Mouse (Mus musculus) 3134 (cell line): Measurements from ENCODE around the gene Ddx21.

ENCODE experiments used
- DNase-seq: peaks from one replicate; pipeline ENCODE4 v3.0.0-alpha.2; 2011; ENCODE audit warnings: low spot score; ENCODE audit not compliant: insufficient read length; ENCODE audit errors: extremely low read depth

Ddx21 gene

GRCm38 (mm10) chr10:62570126-62570871, 31.8 kb downstream of the Ddx21 start:
- no peak for DNase-seq

DNA sequence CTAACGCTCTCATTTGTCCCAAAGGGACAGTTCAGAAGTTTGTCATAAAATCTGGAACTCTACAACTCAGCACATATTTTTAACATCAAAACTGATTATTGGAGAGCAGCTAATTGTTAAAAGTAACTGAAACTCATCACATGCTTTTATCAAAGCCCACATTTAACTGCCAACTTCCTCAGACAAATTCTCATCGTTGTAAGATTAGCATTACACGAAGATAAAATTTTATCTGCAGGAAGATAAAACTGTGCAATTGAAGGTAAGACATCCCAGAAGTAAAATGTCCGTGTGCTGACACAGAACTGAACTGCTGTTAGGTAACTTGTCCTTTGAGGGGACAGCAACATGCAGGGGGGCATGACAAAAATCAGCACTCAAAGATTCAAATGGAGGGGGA, 33.2 kb downstream of the Ddx21 start:
- DNase-seq = no peak

- peak; percentile 20 for DNase-seq
Measured at GRCm38 (mm10) chr10:62557736-62558135, 44.3 kb downstream of the Ddx21 start.

DNA sequence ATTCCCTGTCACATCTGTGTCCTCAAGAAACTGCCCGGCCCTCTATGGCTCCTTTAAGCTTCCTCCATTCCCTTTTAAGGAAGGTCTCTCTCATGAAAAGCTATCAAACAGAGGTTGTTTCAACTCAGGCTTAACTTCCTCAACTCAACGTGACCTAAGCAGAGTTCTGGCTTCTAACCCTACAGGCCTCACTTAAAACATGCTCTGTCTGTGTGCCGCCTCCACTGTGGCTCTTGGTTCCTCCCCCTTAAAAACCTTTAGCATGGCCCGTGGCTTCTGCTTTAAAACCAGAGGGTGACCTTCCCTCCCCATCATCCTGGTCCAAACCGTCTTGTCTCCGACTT, 45.6 kb downstream of the Ddx21 start:
- no peak for DNase-seq

GRCm38 (mm10) chr10:62555705-62556557, 46.1 kb downstream of the Ddx21 start:
- no peak for DNase-seq

GRCm38 (mm10) chr10:62553611-62554091, 48.4 kb downstream of the Ddx21 start:
- no peak for DNase-seq

- no peak for DNase-seq
Measured at GRCm38 (mm10) chr10:62550787-62551300, 51.2 kb downstream of the Ddx21 start.

- DNase-seq = peak; percentile 24
Measured at GRCm38 (mm10) chr10:62549523-62550166, 52.4 kb downstream of the Ddx21 start.

- no peak for DNase-seq
Measured at GRCm38 (mm10) chr10:62546441-62546840, 55.6 kb downstream of the Ddx21 start.

GRCm38 (mm10) chr10:62545759-62546158, 56.3 kb downstream of the Ddx21 start:
- DNase-seq = no peak

GRCm38 (mm10) chr10:62544316-62544715, 57.8 kb downstream of the Ddx21 start:
- DNase-seq = no peak

DNA sequence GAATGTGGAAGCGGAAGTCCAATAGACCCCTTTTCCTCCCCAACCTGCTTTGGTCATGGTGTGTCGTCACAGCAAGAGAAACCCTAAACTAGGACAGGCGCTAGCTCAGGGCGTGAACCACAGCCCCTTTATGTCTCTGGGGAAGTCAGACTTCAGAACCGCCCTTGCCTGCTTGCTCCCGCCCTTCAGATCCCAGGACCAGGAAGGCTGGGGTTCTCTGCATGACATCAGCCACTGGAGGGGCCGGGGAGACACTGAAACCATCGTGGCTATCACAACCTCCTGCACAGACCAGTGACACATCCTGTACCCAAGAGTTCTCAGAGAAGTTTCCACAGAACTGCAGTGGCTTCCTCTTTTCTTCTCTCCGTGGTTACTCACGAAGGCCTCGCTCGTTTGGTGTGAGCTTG, 58.7 kb downstream of the Ddx21 start:
- DNase-seq = no peak

GRCm38 (mm10) chr10:62542928-62543327, 59.2 kb downstream of the Ddx21 start:
- no peak for DNase-seq

DNA sequence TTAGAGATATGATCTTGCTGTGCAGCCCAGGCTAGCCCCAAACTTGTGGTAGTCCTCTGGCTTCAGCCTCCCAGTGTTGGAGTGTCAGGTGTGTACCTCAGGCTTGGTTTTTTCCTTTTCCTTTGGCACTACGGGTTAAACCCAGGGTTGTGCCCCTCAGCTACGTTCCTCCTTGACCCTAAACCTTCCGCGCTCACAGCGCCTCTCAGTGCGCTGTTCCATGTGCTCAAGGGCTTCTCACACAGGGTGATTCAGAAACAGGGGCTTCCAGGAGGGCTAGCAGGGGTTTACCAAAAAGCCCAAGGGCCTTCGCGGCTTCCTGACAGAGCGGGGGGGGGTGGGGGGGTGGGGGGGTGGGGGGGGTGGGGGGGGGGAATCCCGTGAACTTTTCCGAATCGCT, 59.6 kb downstream of the Ddx21 start:
- no peak for DNase-seq

GRCm38 (mm10) chr10:62541499-62541898, 60.6 kb downstream of the Ddx21 start:
- no peak for DNase-seq

- no peak for DNase-seq
Measured at GRCm38 (mm10) chr10:62540800-62541199, 61.3 kb downstream of the Ddx21 start.

DNA sequence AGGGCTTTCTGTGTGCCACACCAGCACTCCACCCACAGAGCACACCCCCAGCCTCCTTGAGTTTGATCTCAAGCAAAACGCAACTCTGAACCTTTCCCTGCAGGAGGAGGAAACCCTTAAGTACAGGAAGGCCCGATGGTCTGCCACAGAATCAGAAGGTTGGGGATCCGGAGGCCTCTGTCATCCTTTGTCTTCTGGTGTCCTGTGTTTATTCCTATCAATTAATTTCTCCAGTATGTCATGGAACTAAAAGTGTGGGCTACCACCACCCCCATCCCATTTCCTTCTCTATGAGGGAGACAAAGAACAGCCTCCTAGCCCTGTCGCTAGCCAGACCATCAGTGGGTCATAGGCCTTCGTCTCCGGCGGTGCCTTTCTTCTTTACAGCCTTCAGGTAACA, 67.6 kb downstream of the Ddx21 start:
- DNase-seq = no peak

DNA sequence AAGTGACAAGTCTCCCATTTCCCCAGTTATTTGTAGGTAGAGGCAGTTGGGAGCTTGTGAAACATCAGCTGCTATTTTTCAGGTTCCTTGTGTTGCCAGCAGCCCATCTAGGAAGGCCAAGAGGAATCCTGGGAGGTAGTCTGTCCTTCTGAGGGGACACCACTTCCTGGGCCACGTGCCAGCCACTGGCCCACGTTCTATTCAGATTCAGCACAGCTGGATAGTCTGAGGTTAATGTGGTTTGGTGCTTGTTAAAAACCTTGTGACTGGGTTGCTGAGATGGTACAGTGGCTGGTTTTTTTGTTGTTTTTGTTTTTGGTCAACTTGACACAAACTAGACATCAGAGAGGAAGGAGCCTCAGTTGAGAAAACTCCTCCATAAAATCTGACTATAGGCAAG, 69.2 kb downstream of the Ddx21 start:
- DNase-seq = peak; percentile 11
